Mouse (Mus musculus): ENCODE data around the gene Kalrn. TPM values are rescaled to one million over a fixed set of nuclear protein-coding genes. Genes with fewer than 3 reads are reported as not detected.

Kalrn gene
- polyA plus RNA-seq, 1 experiment from 2014 or later, result 30.5 TPM

DNA sequence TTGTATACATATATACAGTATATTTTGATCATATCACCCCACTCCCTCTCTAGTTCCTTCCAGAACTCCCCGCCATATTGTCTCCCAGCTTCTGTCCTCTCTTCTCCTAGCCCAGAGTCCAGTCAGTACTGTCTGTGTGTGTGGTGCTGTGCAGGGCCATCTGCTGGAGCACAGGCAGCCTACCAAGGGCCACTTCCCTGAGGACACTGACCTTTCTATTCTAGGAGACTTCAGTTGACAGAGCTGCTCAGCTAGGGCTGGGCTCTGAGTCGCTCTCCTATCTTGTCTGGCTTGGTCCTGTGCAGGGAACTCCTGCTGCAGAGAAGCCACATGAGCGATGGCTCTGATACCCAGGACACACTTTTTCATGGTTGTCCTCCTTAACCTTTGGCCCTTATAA, 577.8 kb downstream of the Kalrn start:
- no peaks in the 10 kb centered on the region for H3K4me1 ChIP-seq (replicated peaks; ENCODE audit: control insufficient read depth, insufficient read depth, low read length)
- no peak overlapping the region for H3K27ac ChIP-seq
- H3K9ac ChIP-seq, result no peak overlapping the region
- H3K4me2 ChIP-seq (replicated peaks), result no peak overlapping the region
- ATAC-seq (ENCODE audit: low FRiP score) (0 out of 2 replicates have a peak, but pooled peaks have one; percentile 35), DNase-seq (ENCODE audit: low spot score) (no peak)
- 74% methylated on average over 3 of the region's 3 CpGs for WGBS
- H3K27me3 ChIP-seq (ENCODE audit: control insufficient read depth, insufficient read depth, low read length), result no peaks in the 10 kb centered on the region
- H3K4me3 ChIP-seq (replicated peaks; ENCODE audit: low read length), result no peak overlapping the region
- peaks cover 7% of the 10 kb centered on the region; the same call in 1 of the 2 replicates for H3K36me3 ChIP-seq (replicated peaks; ENCODE audit: control insufficient read depth, insufficient read depth)
- no peaks in the 10 kb centered on the region for H3K9me3 ChIP-seq (ENCODE audit: control insufficient read depth, low read length)

DNA sequence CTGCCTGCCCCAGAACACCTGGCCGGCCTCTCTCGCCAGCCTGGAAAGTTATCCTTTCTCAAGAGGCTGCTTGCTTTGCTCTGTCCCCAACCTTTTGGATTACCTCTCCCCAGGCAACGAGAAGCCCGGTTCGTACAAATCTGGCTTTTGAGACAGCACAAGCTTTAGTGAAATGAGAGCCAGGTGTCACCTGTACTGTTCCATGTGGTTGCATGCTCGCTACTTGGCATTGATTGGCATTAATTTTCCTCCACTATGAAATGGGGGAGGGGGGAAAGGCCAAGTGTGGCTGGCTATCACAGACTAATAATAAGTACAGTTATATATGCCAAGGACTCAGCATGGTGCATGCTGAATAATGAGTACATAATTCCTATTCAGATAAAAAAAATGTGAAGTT, 579.0 kb downstream of the Kalrn start:
- H3K27me3 ChIP-seq (ENCODE audit: control insufficient read depth, insufficient read depth, low read length), result no peaks in the 10 kb centered on the region
- ATAC-seq (ENCODE audit: low FRiP score), result no peak
- H3K9ac ChIP-seq, result no peak overlapping the region
- no peak overlapping the region for H3K4me2 ChIP-seq (replicated peaks)
- no peak overlapping the region for H3K27ac ChIP-seq
- no peaks in the 10 kb centered on the region for H3K4me1 ChIP-seq (replicated peaks; ENCODE audit: control insufficient read depth, insufficient read depth, low read length)
- DNase-seq (ENCODE audit: low spot score), result no peak
- peaks cover 7% of the 10 kb centered on the region; the same call in 1 of the 2 replicates for H3K36me3 ChIP-seq (replicated peaks; ENCODE audit: control insufficient read depth, insufficient read depth)
- H3K4me3 ChIP-seq (replicated peaks; ENCODE audit: low read length), result no peak overlapping the region
- WGBS, result 81% methylated on average over 6 of the region's 6 CpGs
- H3K9me3 ChIP-seq (ENCODE audit: control insufficient read depth, low read length), result no peaks in the 10 kb centered on the region

- Histone ChIP-seq H3K4me3 (replicated peaks; ENCODE audit: low read length) (no peak overlapping the region), H3K27me3 (ENCODE audit: control insufficient read depth, insufficient read depth, low read length) (no peaks in the 10 kb centered on the region), H3K9me3 (ENCODE audit: control insufficient read depth, low read length) (no peaks in the 10 kb centered on the region), H3K9ac (no peak overlapping the region), H3K4me2 (replicated peaks) (no peak overlapping the region), H3K36me3 (replicated peaks; ENCODE audit: control insufficient read depth, insufficient read depth) (peaks cover 26% of the 10 kb centered on the region), H3K27ac (no peak overlapping the region), H3K4me1 (replicated peaks; ENCODE audit: control insufficient read depth, insufficient read depth, low read length) (no peaks in the 10 kb centered on the region)
- WGBS, result 84% methylated on average over 4 of the region's 4 CpGs
- no peak for ATAC-seq (ENCODE audit: low FRiP score)
- DNase-seq (ENCODE audit: low spot score), result no peak
Measured at GRCm38 (mm10) chr16:33990712-33991111, 582.6 kb downstream of the Kalrn start.

DNA sequence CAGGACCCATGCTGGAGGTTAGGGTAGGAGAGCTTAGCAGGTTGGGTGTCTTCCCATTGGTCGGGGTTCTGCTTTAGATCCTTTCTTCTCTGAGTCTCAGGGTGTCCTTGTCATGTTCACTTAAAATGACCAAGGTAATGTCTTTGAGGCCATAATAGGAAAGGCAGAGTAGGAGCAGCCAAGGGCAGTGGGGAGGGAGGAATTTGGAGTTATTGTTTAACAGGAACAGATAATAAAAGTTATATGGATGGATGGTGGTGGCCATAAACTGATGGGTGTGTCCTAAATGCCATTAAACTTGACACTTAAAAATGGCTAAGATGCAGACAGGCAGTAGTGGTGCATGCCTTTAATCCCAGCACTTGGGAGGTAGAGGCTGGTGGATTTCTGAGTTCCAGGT, 584.2 kb downstream of the Kalrn start:
- 93% methylated on average over 1 of the region's 1 CpGs for WGBS
- ATAC-seq (ENCODE audit: low FRiP score) (no peak), DNase-seq (ENCODE audit: low spot score) (no peak)
- Histone ChIP-seq H3K9me3 (ENCODE audit: control insufficient read depth, low read length) (no peaks in the 10 kb centered on the region), H3K4me3 (replicated peaks; ENCODE audit: low read length) (no peak overlapping the region), H3K4me2 (replicated peaks) (no peak overlapping the region), H3K27ac (no peak overlapping the region), H3K4me1 (replicated peaks; ENCODE audit: control insufficient read depth, insufficient read depth, low read length) (no peaks in the 10 kb centered on the region), H3K36me3 (replicated peaks; ENCODE audit: control insufficient read depth, insufficient read depth) (peaks cover 37% of the 10 kb centered on the region), H3K9ac (no peak overlapping the region), H3K27me3 (ENCODE audit: control insufficient read depth, insufficient read depth, low read length) (no peaks in the 10 kb centered on the region)

- H3K9me3 ChIP-seq (ENCODE audit: control insufficient read depth, low read length), result no peaks in the 10 kb centered on the region
- H3K4me2 ChIP-seq (replicated peaks), result no peak overlapping the region
- WGBS, result 62% methylated on average over 17 of the region's 17 CpGs
- H3K27me3 ChIP-seq (ENCODE audit: control insufficient read depth, insufficient read depth, low read length), result no peaks in the 10 kb centered on the region
- ATAC-seq (ENCODE audit: low FRiP score) (no peak), DNase-seq (ENCODE audit: low spot score) (peak; percentile 45)
- no peaks in the 10 kb centered on the region for H3K4me1 ChIP-seq (replicated peaks; ENCODE audit: control insufficient read depth, insufficient read depth, low read length)
- H3K36me3 ChIP-seq (replicated peaks; ENCODE audit: control insufficient read depth, insufficient read depth), result peaks cover 37% of the 10 kb centered on the region
- no peak overlapping the region for H3K9ac ChIP-seq
- no peak overlapping the region for H3K4me3 ChIP-seq (replicated peaks; ENCODE audit: low read length)
- no peak overlapping the region for H3K27ac ChIP-seq
Measured at GRCm38 (mm10) chr16:33988358-33989012, 584.8 kb downstream of the Kalrn start.

- Histone ChIP-seq H3K27ac (no peak overlapping the region), H3K27me3 (ENCODE audit: control insufficient read depth, insufficient read depth, low read length) (no peaks in the 10 kb centered on the region), H3K4me3 (replicated peaks; ENCODE audit: low read length) (no peak overlapping the region), H3K4me2 (replicated peaks) (no peak overlapping the region), H3K4me1 (replicated peaks; ENCODE audit: control insufficient read depth, insufficient read depth, low read length) (no peaks in the 10 kb centered on the region), H3K9me3 (ENCODE audit: control insufficient read depth, low read length) (no peaks in the 10 kb centered on the region), H3K36me3 (replicated peaks; ENCODE audit: control insufficient read depth, insufficient read depth) (peaks cover 39% of the 10 kb centered on the region), H3K9ac (no peak overlapping the region)
- WGBS, result 95% methylated on average over 7 of the region's 7 CpGs
- DNase-seq (ENCODE audit: low spot score), result no peak
- no peak for ATAC-seq (ENCODE audit: low FRiP score)
Measured at GRCm38 (mm10) chr16:33986993-33987392, 586.3 kb downstream of the Kalrn start.

DNA sequence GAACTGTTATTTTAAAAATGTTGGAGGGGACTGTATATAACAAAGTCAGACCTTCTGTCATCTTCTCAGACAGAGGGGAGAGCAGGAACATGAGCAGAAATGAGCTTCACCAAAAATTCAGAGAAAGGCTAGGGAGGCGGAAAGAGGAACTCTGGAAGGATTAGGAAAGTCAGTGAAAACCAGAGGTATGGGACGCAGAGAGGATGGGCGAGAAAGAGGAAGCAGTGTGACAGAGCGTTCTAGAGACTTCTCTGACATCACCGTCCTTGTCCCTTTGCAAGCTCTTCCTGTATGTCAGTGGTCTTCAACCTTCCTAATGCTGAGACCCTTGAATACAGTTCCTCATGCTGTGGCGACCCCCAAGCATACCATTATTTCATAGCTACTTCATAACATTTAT, 588.0 kb downstream of the Kalrn start:
- WGBS, result 93% methylated on average over 6 of the region's 6 CpGs
- Histone ChIP-seq H3K4me1 (replicated peaks; ENCODE audit: control insufficient read depth, insufficient read depth, low read length) (no peaks in the 10 kb centered on the region), H3K27me3 (ENCODE audit: control insufficient read depth, insufficient read depth, low read length) (no peaks in the 10 kb centered on the region), H3K9me3 (ENCODE audit: control insufficient read depth, low read length) (no peaks in the 10 kb centered on the region), H3K4me2 (replicated peaks) (no peak overlapping the region), H3K27ac (no peak overlapping the region), H3K9ac (no peak overlapping the region), H3K36me3 (replicated peaks; ENCODE audit: control insufficient read depth, insufficient read depth) (peaks cover 39% of the 10 kb centered on the region), H3K4me3 (replicated peaks; ENCODE audit: low read length) (no peak overlapping the region)
- DNase-seq (ENCODE audit: low spot score), result no peak
- no peak for ATAC-seq (ENCODE audit: low FRiP score)

DNA sequence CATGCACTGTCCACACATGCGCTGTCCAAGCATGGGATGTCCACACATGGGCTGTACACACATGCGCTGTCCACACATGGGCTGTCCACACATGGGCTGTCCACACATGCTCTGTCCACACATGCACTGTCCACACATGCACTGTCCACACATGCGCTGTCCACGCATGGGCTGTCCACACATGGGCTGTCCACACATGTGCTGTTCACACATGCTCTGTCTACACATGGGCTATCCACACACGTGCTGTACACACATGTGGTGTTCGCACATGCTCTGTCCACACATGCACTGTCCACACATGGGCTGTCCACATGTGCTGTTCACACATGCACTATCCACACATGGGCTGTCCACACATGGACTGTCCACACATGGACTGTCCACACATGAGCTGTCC, 589.6 kb downstream of the Kalrn start:
- WGBS, result 98% methylated on average over 6 of the region's 6 CpGs
- Histone ChIP-seq H3K9me3 (ENCODE audit: control insufficient read depth, low read length) (no peaks in the 10 kb centered on the region), H3K36me3 (replicated peaks; ENCODE audit: control insufficient read depth, insufficient read depth) (peaks cover 39% of the 10 kb centered on the region), H3K9ac (no peak overlapping the region), H3K4me1 (replicated peaks; ENCODE audit: control insufficient read depth, insufficient read depth, low read length) (no peaks in the 10 kb centered on the region), H3K27me3 (ENCODE audit: control insufficient read depth, insufficient read depth, low read length) (no peaks in the 10 kb centered on the region), H3K4me3 (replicated peaks; ENCODE audit: low read length) (no peak overlapping the region), H3K4me2 (replicated peaks) (no peak overlapping the region), H3K27ac (no peak overlapping the region)
- ATAC-seq (ENCODE audit: low FRiP score) (no peak), DNase-seq (ENCODE audit: low spot score) (no peak)

GRCm38 (mm10) chr16:33979855-33980254, 593.5 kb downstream of the Kalrn start:
- H3K27me3 ChIP-seq (ENCODE audit: control insufficient read depth, insufficient read depth, low read length), result no peaks in the 10 kb centered on the region
- ATAC-seq (ENCODE audit: low FRiP score) (no peak), DNase-seq (ENCODE audit: low spot score) (no peak)
- no peak overlapping the region for H3K9ac ChIP-seq
- H3K4me1 ChIP-seq (replicated peaks; ENCODE audit: control insufficient read depth, insufficient read depth, low read length), result no peaks in the 10 kb centered on the region
- H3K4me2 ChIP-seq (replicated peaks), result no peak overlapping the region
- H3K36me3 ChIP-seq (replicated peaks; ENCODE audit: control insufficient read depth, insufficient read depth), result peaks cover 45% of the 10 kb centered on the region
- no peak overlapping the region for H3K27ac ChIP-seq
- H3K4me3 ChIP-seq (replicated peaks; ENCODE audit: low read length), result no peak overlapping the region
- H3K9me3 ChIP-seq (ENCODE audit: control insufficient read depth, low read length), result no peaks in the 10 kb centered on the region
- WGBS, result 52% methylated on average over 2 of the region's 2 CpGs

DNA sequence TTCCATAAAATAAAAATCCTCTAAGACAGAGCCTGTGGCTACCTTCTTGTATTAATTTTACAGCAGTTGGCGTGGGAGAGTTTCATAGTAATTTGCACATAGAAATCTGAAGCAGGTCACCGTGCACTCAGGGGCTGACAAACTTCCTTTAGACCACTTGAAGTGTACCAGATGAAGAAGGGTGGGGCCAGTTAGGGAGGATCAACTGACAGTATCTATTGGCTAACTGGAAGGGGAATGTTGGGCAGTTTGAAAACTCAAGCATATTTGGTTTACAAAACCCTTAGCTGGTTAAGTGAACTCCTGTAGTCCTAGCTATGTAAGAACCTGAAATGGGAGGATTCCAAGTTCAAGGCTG, 606.1 kb downstream of the Kalrn start:
- 0 out of 2 replicates have a peak, but pooled peaks have one; percentile 29 for ATAC-seq (ENCODE audit: low FRiP score)
- H3K36me3 ChIP-seq (replicated peaks; ENCODE audit: control insufficient read depth, insufficient read depth), result peaks cover 6% of the 10 kb centered on the region
- peaks cover 12% of the 10 kb centered on the region for H3K4me1 ChIP-seq (replicated peaks; ENCODE audit: control insufficient read depth, insufficient read depth, low read length)
- peak overlapping the region; percentile 70 for H3K27ac ChIP-seq
- peak overlapping the region; percentile 56 for H3K4me3 ChIP-seq (replicated peaks; ENCODE audit: low read length)
- H3K27me3 ChIP-seq (ENCODE audit: control insufficient read depth, insufficient read depth, low read length), result no peaks in the 10 kb centered on the region
- DNase-seq (ENCODE audit: low spot score), result no peak
- peak overlapping the region; percentile 56 for H3K4me2 ChIP-seq (replicated peaks)
- H3K9me3 ChIP-seq (ENCODE audit: control insufficient read depth, low read length), result no peaks in the 10 kb centered on the region
- whole genome bisulfite sequencing, result 73% methylated on average over 2 of the region's 2 CpGs
- peak overlapping the region; percentile 62 for H3K9ac ChIP-seq

Data from hindbrain, embryonic 14.5 days (tissue).